Mouse (Mus musculus): ENCODE measurements around the gene Cfap61.

DNA sequence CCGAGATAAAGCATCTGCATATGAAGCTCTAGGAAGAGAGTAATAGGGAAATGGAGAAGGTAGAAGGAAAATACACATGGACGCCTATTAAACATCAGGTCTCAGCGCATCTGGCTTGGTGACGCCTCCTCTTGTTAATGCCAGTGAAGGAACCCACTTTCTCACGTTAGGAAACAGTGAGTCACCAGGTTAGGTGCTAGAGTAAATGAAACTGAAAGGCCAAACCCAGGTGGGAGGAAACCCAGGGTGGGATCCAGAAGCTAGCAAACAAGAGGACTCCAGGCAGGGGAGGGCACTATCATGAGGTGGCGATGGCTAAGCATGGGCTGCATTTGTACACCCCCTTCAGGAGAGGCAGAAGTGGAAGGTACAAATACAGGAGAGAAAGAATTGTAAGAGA is 29.4 kb upstream of the Cfap61 start:
- TF ChIP-seq CTCF (IDR thresholded peaks at IDR 0.05; ENCODE audit: low read depth, low read length) (no peak), TAL1 (conservative IDR thresholded peaks at IDR 0.05; ENCODE audit: low read depth, low read length) (no peak), GATA2 (IDR thresholded peaks at IDR 0.05; ENCODE audit: borderline replicate concordance, low read depth, low read length) (no peak)
